Mouse (Mus musculus) embryonic facial prominence, embryonic 12.5 days (tissue): Measurements from ENCODE around the gene Tomm70a. TPM values are rescaled to one million over a fixed set of nuclear protein-coding genes. Genes with fewer than 3 reads are reported as not detected.

ENCODE experiments used
- ATAC-seq: fragments of 200-750 bp; cut with Nextera tagmentation; 2 replicates; pipeline ENCODE4 v1.8.0; 2017; ENCODE audit not compliant: insufficient number of reproducible peaks, insufficient read depth, low FRiP score, low TSS enrichment
- H3K27ac ChIP-seq: fragments of 300-500 bp; sonication (generic); 2 replicates; pipeline ENCODE4 v1.5.1; 2016; ENCODE audit warnings: mild to moderate bottlenecking
- H3K27me3 ChIP-seq: fragments of 300-500 bp; sonication (generic); 2 replicates; pipeline ENCODE4 v1.6.1; 2016; ENCODE audit warnings: mild to moderate bottlenecking, moderate library complexity
- H3K36me3 ChIP-seq: fragments of 300-500 bp; sonication (generic); 2 replicates; pipeline ENCODE4 v1.6.1; 2016; ENCODE audit warnings: mild to moderate bottlenecking
- H3K4me1 ChIP-seq: fragments of 300-500 bp; sonication (generic); 2 replicates; pipeline ENCODE4 v1.6.1; 2016
- H3K4me2 ChIP-seq: fragments of 300-500 bp; sonication (generic); replicated peaks from 2 replicates; pipeline ENCODE4 v1.6.1; 2016; ENCODE audit warnings: mild to moderate bottlenecking, moderate library complexity
- H3K4me3 ChIP-seq: fragments of 300-500 bp; sonication (generic); 2 replicates; pipeline ENCODE4 v1.5.1; 2016; ENCODE audit warnings: mild to moderate bottlenecking
- H3K9ac ChIP-seq: fragments of 300-500 bp; sonication (generic); 2 replicates; pipeline ENCODE4 v1.6.1; 2016; ENCODE audit warnings: mild to moderate bottlenecking, moderate library complexity
- H3K9me3 ChIP-seq: fragments of 300-500 bp; sonication (generic); 2 replicates; pipeline ENCODE4 v1.6.1; 2016; ENCODE audit warnings: mild to moderate bottlenecking, moderate library complexity
- WGBS: fragments of 180-500 bp; shearing (Covaris S2); methylation state at CpG from one replicate; pipeline ENCODE4 v1.1.7; 2016; 5-methylcytosine and 5-hydroxymethylcytosine counted together
- polyA plus RNA-seq: library from polyadenylated mRNA; unstranded; fragments of >200 nt; fragmentation: Nextera tagmentation; extraction: Ambion mirVana; gene quantifications from 2 replicates; pipeline ENCODE4 v1.2.1, GENCODE M21; 2016

Tomm70a gene
- polyA plus RNA-seq, 1 experiment from 2014 or later: 61.1 TPM

GRCm38 (mm10) chr16:57121816-57122415, 413 bp downstream of the Tomm70a start:
- Histone ChIP-seq H3K36me3 (no peaks in the 10 kb centered on the region), H3K27ac (peak overlapping the region; percentile 92), H3K4me2 (peak overlapping the region; percentile 79), H3K4me3 (peak overlapping the region; percentile 98), H3K4me1 (peaks cover 19% of the 10 kb centered on the region), H3K27me3 (no peaks in the 10 kb centered on the region), H3K9me3 (no peaks in the 10 kb centered on the region), H3K9ac (peak overlapping the region; percentile 96)
- WGBS: under 1% methylated on average over 59 of the region's 59 CpGs
- peak; percentile 35; the same call in 1 of the 2 replicates for ATAC-seq

DNA sequence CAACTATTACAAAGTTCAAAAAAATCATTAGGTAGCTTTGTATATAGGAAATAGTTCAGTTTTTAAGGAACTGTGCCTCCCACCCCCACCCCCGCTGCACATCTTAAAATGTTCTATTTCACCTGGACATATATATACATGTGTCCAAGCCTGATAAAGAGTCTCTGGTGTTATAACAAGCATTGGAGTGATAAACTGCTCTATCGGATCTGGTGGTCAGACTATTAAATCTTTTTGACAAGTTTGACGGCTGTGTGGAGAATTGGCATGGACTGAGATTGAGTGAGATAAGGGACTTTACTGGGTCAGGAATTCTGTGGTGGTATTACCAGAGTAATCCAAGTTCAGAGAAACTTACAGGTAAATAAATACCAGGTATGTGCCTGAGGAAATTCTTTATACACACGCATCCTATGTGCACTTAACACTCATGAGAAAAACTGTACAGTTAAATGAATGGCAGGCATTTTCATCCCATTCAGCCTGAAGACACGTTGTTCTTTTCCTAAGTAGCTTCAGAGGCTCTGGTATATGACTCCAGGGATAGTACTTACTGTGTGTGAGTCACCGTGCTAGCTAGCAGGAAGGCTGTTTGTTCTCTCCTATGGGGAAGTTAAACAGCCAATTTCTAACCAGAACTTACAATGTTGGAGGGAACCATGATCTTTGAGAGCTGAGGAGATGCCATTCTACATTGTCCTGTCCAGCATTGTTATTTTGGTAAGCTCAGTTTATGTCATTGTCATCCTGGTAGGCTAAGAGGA, 1.4 kb downstream of the Tomm70a start:
- ATAC-seq: no peak
- WGBS: 58% methylated on average over 6 of the region's 6 CpGs
- peak overlapping the region; percentile 96 for H3K9ac ChIP-seq

DNA sequence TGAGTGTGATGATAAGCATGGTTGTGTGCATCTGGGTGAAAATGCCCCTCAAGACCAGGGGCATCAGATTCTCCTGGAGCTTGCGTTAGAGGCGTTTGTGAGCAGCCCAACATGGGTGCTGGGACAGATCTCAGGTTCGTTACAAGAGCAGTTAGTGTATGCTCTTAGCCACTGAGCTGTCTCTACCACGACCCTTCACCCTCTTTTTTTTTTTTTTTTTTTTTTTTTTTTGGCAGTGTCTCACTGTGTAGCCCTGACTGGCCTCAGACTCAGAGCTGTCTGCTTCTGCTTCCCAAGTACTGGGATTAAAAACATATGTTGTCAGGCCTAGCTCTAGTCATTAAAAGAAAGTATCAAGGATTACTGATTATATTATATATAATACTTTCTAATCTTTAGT, 4.8 kb downstream of the Tomm70a start:
- Histone ChIP-seq H3K4me2 (no peak overlapping the region), H3K27me3 (no peaks in the 10 kb centered on the region), H3K9ac (no peak overlapping the region), H3K27ac (no peak overlapping the region), H3K4me3 (no peak overlapping the region), H3K36me3 (no peaks in the 10 kb centered on the region), H3K4me1 (peaks cover 19% of the 10 kb centered on the region), H3K9me3 (no peaks in the 10 kb centered on the region)
- no peak for ATAC-seq
- 48% methylated on average over 4 of the region's 4 CpGs for WGBS

More for the DNA sequence above, 1.4 kb downstream of the Tomm70a start:
- Histone ChIP-seq H3K4me2 (peak overlapping the region; percentile 79), H3K4me1 (peaks cover 19% of the 10 kb centered on the region), H3K36me3 (no peaks in the 10 kb centered on the region), H3K4me3 (peak overlapping the region; percentile 98), H3K27me3 (no peaks in the 10 kb centered on the region), H3K27ac (no peak overlapping the region), H3K9me3 (no peaks in the 10 kb centered on the region)

DNA sequence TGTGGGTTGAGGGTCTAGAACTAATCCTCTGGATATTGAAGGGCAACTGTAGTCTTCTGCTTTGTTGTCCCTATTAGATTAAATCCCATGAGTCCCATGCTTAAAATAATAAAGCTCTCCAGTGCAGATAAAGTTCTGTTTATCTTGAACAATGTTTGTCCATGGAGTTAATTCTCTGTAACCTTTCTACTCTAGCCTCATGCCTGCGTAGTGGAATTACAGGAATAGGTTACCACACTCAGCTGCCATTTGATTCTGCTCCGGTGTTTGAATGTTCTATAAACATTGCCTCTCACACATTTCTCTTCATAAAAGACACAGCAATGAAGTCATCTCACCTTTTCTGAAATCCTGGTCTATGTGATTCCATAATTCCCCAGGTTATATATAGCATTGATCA, 6.3 kb downstream of the Tomm70a start:
- no peak overlapping the region for H3K4me3 ChIP-seq
- H3K4me2 ChIP-seq: no peak overlapping the region
- no peak overlapping the region for H3K27ac ChIP-seq
- no peaks in the 10 kb centered on the region for H3K36me3 ChIP-seq
- WGBS: 84% methylated on average over 2 of the region's 2 CpGs
- peaks cover 14% of the 10 kb centered on the region for H3K4me1 ChIP-seq
- H3K27me3 ChIP-seq: no peaks in the 10 kb centered on the region
- no peak overlapping the region for H3K9ac ChIP-seq
- ATAC-seq: no peak
- no peaks in the 10 kb centered on the region for H3K9me3 ChIP-seq

DNA sequence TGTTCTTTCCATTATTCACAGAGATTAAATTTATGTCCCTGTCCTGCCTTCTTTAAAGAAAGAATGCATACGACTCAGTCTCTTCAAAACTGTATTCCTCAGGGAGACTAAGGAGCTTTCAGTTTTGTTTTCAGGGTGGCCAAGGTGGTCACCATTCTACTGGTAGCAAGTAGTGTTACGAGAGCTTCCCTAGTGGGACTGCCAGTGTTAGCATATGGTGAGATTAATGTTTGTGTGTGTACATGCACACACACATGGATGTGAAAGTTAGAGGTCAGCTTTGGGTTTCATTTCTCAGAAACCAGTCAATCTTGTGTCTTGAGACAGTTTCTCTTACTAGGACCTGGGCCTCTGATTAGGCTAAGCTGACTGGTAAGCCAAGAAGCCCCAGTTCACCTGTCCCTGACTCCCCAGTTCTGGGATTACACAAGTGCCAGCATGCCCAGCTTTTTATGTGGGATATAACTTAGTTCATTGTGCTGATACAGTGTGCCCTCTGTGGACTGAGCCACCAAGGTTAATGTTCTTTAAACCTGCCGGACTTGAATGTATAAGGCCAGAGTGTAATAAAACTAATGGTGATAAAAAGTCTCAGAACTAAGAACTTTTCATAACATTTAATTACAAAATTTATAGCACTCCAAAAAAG, 9.4 kb downstream of the Tomm70a start:
- Histone ChIP-seq H3K9me3 (no peaks in the 10 kb centered on the region), H3K4me1 (0 out of 2 replicates have a peak, but pooled peaks cover 3% of the 10 kb centered on the region), H3K27me3 (no peaks in the 10 kb centered on the region), H3K9ac (no peak overlapping the region), H3K4me2 (no peak overlapping the region), H3K4me3 (no peak overlapping the region), H3K27ac (no peak overlapping the region), H3K36me3 (peaks cover 14% of the 10 kb centered on the region)
- 83% methylated on average over 3 of the region's 3 CpGs for WGBS
- no peak for ATAC-seq

DNA sequence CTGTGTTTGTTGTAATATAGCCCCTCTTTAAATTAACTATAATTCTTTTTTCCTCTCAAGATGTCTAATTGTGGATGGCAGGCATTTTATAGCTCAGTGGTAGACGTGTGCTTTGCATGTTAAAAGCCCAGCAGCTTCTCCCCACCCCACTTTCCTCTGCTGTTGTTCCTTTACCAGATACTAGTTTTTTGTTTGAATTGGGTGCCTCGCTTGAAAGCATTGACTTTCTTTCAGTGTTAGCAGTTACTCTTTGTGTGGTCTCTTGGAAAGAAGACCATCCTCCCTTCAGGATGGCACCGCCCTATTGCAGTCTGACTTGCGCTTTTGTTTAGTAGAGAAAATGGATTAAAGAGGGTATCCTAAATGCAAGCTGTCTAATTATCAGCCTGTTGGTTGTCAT, 10.0 kb downstream of the Tomm70a start:
- no peak for ATAC-seq
- Histone ChIP-seq H3K4me3 (no peak overlapping the region), H3K27ac (no peak overlapping the region), H3K9me3 (no peaks in the 10 kb centered on the region), H3K4me1 (no peaks in the 10 kb centered on the region), H3K9ac (no peak overlapping the region), H3K4me2 (no peak overlapping the region), H3K27me3 (no peaks in the 10 kb centered on the region), H3K36me3 (peaks cover 18% of the 10 kb centered on the region)
- 80% methylated on average over 4 of the region's 4 CpGs for WGBS

- H3K36me3 ChIP-seq: peaks cover 21% of the 10 kb centered on the region
- no peak overlapping the region for H3K27ac ChIP-seq
- no peak overlapping the region for H3K4me3 ChIP-seq
- no peak for ATAC-seq
- H3K9me3 ChIP-seq: no peaks in the 10 kb centered on the region
- H3K9ac ChIP-seq: no peak overlapping the region
- no peaks in the 10 kb centered on the region for H3K4me1 ChIP-seq
- 93% methylated on average over 1 of the region's 1 CpGs for WGBS
- no peaks in the 10 kb centered on the region for H3K27me3 ChIP-seq
- H3K4me2 ChIP-seq: no peak overlapping the region
Measured at GRCm38 (mm10) chr16:57132326-57132725, 10.8 kb downstream of the Tomm70a start.

DNA sequence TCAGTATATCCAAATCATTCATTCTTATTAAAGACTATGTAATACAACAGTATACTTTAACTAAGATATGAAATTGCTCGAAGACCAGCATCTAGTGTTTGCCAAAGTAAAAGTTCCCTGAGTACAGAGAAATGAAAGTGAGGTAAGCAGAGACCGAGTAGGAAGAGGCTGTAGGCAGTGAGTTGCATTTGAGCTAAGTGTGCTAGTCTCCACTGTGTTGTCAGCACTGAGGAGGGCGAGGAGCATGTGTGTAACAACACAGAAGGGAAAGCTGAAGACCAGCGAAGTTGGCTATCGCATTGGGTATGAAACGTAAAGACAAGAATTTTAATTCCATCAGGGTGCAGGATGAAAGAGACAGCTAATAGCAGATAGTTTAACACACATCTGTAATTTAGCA, 12.1 kb downstream of the Tomm70a start:
- H3K4me2 ChIP-seq: no peak overlapping the region
- no peaks in the 10 kb centered on the region for H3K9me3 ChIP-seq
- H3K4me3 ChIP-seq: no peak overlapping the region
- H3K36me3 ChIP-seq: peaks cover 27% of the 10 kb centered on the region
- 88% methylated on average over 6 of the region's 6 CpGs for WGBS
- no peak for ATAC-seq
- no peaks in the 10 kb centered on the region for H3K27me3 ChIP-seq
- no peak overlapping the region for H3K9ac ChIP-seq
- H3K4me1 ChIP-seq: no peaks in the 10 kb centered on the region
- no peak overlapping the region for H3K27ac ChIP-seq

DNA sequence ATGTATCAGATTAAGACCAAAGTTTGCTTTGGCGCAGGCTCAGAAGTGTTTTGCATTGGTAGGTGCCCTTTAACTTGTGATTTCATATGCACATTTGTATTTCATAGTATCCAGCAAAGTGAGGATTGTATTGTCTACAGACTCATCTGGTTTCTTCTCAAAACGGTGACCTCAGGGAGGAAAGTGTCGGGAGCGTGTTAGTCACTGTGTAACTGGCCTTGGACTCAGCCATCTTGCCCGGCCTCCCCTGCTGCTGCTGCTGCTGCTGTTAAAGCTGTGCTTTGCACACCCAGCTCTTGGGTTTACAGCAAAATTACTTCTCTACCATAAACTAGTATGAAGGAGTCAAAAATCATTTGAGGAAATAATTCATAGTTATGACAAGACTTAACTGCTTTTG, 23.2 kb downstream of the Tomm70a start:
- ATAC-seq: no peak
- peaks cover 46% of the 10 kb centered on the region for H3K36me3 ChIP-seq
- WGBS: 90% methylated on average over 5 of the region's 5 CpGs

DNA sequence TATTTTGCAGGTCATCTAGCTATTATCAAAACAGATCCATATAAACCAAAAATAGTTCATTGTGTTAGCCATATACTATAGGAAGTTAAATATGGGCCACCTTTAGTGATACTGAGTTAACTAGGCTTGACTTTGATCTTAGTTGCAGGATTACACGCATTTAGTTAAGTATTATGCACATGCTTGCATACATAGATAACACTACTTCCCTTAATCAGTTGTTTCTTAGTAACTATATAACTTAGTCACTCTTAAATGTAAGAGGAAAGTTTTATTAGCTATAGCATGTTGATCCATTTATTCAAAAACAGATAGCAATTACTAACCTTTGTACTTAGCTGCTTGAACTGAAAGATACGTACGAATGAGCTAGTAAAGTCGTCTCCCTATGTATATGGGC, 29.9 kb downstream of the Tomm70a start:
- no peak overlapping the region for H3K4me2 ChIP-seq
- no peaks in the 10 kb centered on the region for H3K9me3 ChIP-seq
- H3K4me1 ChIP-seq: no peaks in the 10 kb centered on the region
- H3K36me3 ChIP-seq: peaks cover 49% of the 10 kb centered on the region
- H3K27me3 ChIP-seq: no peaks in the 10 kb centered on the region
- H3K4me3 ChIP-seq: no peak overlapping the region
- ATAC-seq: no peak
- 96% methylated on average over 4 of the region's 4 CpGs for WGBS
- no peak overlapping the region for H3K9ac ChIP-seq
- no peak overlapping the region for H3K27ac ChIP-seq

More for the DNA sequence above, 23.2 kb downstream of the Tomm70a start:
- H3K27ac ChIP-seq: no peak overlapping the region
- no peaks in the 10 kb centered on the region for H3K27me3 ChIP-seq
- H3K4me3 ChIP-seq: no peak overlapping the region
- H3K4me2 ChIP-seq: no peak overlapping the region
- no peaks in the 10 kb centered on the region for H3K4me1 ChIP-seq
- no peaks in the 10 kb centered on the region for H3K9me3 ChIP-seq
- no peak overlapping the region for H3K9ac ChIP-seq

- no peak overlapping the region for H3K27ac ChIP-seq
- H3K4me2 ChIP-seq: no peak overlapping the region
- no peaks in the 10 kb centered on the region for H3K4me1 ChIP-seq
- no peak for ATAC-seq
- no peaks in the 10 kb centered on the region for H3K9me3 ChIP-seq
- no peak overlapping the region for H3K4me3 ChIP-seq
- no peak overlapping the region for H3K9ac ChIP-seq
- H3K27me3 ChIP-seq: no peaks in the 10 kb centered on the region
- peaks cover 47% of the 10 kb centered on the region for H3K36me3 ChIP-seq
Measured at GRCm38 (mm10) chr16:57155899-57156298, 34.4 kb downstream of the Tomm70a start.

GRCm38 (mm10) chr16:57157076-57157475, 35.6 kb downstream of the Tomm70a start:
- no peak overlapping the region for H3K4me2 ChIP-seq
- H3K4me1 ChIP-seq: no peaks in the 10 kb centered on the region
- H3K27ac ChIP-seq: no peak overlapping the region
- ATAC-seq: no peak
- H3K9ac ChIP-seq: no peak overlapping the region
- no peaks in the 10 kb centered on the region for H3K27me3 ChIP-seq
- 86% methylated on average over 4 of the region's 4 CpGs for WGBS
- H3K9me3 ChIP-seq: no peaks in the 10 kb centered on the region
- H3K36me3 ChIP-seq: peaks cover 51% of the 10 kb centered on the region
- no peak overlapping the region for H3K4me3 ChIP-seq
